Mouse (Mus musculus) limb, embryonic 13.5 days (tissue): ENCODE measurements around the gene Bri3. TPM values are rescaled to one million over a fixed set of nuclear protein-coding genes. Genes with fewer than 3 reads are reported as not detected.

Source experiments
- ATAC-seq: fragments of 200-750 bp; cut with Nextera tagmentation; 2 replicates; pipeline ENCODE4 v1.8.0; 2017; ENCODE audit warnings: low read depth, moderate number of reproducible peaks, moderate TSS enrichment; ENCODE audit not compliant: low FRiP score
- H3K27ac ChIP-seq: fragments of 300-500 bp; sonication (generic); 2 replicates; pipeline ENCODE4 v1.5.1; 2015; ENCODE audit warnings: inconsistent platforms, mild to moderate bottlenecking, moderate library complexity
- H3K27me3 ChIP-seq: fragments of 300-500 bp; sonication (generic); 2 replicates; pipeline ENCODE4 v1.6.1; 2015; ENCODE audit warnings: mild to moderate bottlenecking, inconsistent platforms
- H3K36me3 ChIP-seq: fragments of 300-500 bp; sonication (generic); 2 replicates; pipeline ENCODE4 v1.6.1; 2015; ENCODE audit warnings: inconsistent platforms, mild to moderate bottlenecking, moderate library complexity
- H3K4me1 ChIP-seq: fragments of 300-500 bp; sonication (generic); 2 replicates; pipeline ENCODE4 v1.6.1; 2015; ENCODE audit warnings: inconsistent platforms
- H3K4me2 ChIP-seq: fragments of 300-500 bp; sonication (generic); replicated peaks from 2 replicates; pipeline ENCODE4 v1.6.1; 2015; ENCODE audit warnings: inconsistent platforms, mild to moderate bottlenecking, moderate library complexity
- H3K4me3 ChIP-seq: fragments of 300-500 bp; sonication (generic); 2 replicates; pipeline ENCODE4 v1.5.1; 2015; ENCODE audit warnings: moderate library complexity, mild to moderate bottlenecking, inconsistent platforms
- H3K9ac ChIP-seq: fragments of 300-500 bp; sonication (generic); 2 replicates; pipeline ENCODE4 v1.6.1; 2015; ENCODE audit warnings: mild to moderate bottlenecking, inconsistent platforms
- H3K9me3 ChIP-seq: fragments of 300-500 bp; sonication (generic); 2 replicates; pipeline ENCODE4 v1.6.1; 2016; ENCODE audit warnings: inconsistent platforms
- WGBS: fragments of 180-500 bp; shearing (Covaris S2); methylation state at CpG from one replicate; pipeline ENCODE4 v1.1.7; 2015; 5-methylcytosine and 5-hydroxymethylcytosine counted together
- polyA plus RNA-seq: library from polyadenylated mRNA; unstranded; fragments of >200 nt; fragmentation: Nextera tagmentation; extraction: Ambion mirVana; gene quantifications from 2 replicates; pipeline ENCODE4 v1.2.1, GENCODE M21; 2015

Bri3 gene
- polyA plus RNA-seq, 1 experiment from 2014 or later: 112 TPM

DNA sequence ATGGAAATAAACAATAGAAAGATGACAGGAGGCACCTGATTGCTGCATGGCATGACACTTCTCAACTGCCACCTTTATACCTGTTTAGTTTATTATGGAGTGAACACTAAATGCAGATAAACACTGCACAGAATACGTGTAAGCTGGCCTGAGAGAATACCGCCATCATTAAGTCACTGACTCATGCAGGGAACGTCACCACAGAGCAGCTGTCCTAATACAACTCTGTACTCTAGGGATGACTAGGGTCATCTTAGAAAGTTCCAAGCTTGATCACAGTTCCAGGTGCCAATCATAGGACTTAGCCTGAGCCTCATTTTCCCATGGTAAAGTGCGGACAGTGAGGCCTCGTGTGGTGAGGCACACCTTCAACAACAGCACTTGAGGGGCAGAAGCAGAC is 40.4 kb downstream of the Bri3 start:
- no peak overlapping the region for H3K27ac ChIP-seq
- H3K4me3 ChIP-seq: no peak overlapping the region
- peaks cover 20% of the 10 kb centered on the region for H3K36me3 ChIP-seq
- H3K4me2 ChIP-seq: no peak overlapping the region
- no peak for ATAC-seq
- 81% methylated on average over 5 of the region's 5 CpGs for WGBS
- H3K27me3 ChIP-seq: no peaks in the 10 kb centered on the region
- H3K4me1 ChIP-seq: no peaks in the 10 kb centered on the region
- no peak overlapping the region for H3K9ac ChIP-seq
- no peaks in the 10 kb centered on the region for H3K9me3 ChIP-seq

DNA sequence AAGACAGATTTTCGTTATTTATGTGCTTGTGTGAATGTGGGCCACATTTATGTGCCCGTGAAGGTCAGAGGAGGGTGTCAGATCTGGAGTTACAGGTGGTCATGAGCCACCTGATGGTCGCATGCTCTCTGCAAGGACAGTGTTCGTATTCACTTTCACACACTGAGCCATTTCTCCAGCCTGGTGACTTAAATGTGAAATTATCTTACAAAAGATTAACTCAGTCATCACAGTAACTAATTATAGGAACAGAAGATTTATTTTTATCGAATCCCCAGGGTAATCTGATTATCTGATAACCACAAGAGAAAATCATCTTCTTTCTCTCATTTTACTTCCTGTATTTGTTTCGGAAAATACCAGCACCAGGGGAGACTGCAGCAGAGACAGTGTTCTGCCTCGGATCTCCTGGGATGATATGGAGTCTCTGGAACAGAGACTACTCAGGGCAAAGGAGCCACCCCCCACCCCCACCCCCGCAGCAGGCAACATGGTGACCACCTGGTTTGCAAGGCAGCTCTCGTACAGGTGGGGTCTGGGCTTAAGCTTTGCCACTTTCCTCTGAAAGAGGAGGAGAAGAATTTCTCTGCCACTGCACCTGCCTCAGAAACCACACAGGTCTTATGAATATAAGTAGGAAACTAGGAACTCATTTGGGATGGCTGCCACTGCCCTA is 42.5 kb downstream of the Bri3 start:
- no peak overlapping the region for H3K27ac ChIP-seq
- 67% methylated on average over 9 of the region's 9 CpGs for WGBS
- H3K4me3 ChIP-seq: no peak overlapping the region
- no peaks in the 10 kb centered on the region for H3K9me3 ChIP-seq
- no peak overlapping the region for H3K4me2 ChIP-seq
- H3K4me1 ChIP-seq: no peaks in the 10 kb centered on the region
- H3K9ac ChIP-seq: no peak overlapping the region
- H3K36me3 ChIP-seq: peaks cover 10% of the 10 kb centered on the region; the same call in 1 of the 2 replicates
- no peaks in the 10 kb centered on the region for H3K27me3 ChIP-seq
- ATAC-seq: no peak

DNA sequence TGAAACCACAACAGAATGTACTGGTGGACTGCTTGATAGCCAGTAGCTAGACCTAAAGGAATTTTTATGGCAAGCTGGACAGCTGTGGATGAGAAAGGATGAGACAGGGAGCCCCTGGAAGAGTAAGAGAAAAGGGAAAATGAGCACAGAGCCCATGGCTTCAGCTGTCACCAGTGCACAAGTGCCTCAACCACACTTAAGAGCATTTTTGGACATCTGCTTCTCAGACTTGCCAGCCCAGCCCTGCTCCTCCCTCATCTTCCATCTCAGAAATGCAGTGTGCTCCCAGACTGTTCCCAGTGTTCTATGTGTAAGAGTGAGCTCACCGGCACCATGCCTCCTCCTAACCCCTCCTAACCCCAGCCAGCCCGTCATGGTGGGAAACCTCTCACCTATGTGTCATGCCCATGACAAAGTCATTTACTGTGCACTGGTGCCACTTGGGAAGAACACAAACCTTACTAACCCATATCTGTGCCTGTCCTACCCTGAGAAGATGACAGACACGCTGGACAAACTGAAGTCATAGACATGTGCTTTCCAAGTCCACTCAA is 43.1 kb downstream of the Bri3 start:
- Histone ChIP-seq H3K4me2 (no peak overlapping the region), H3K36me3 (peaks cover 4% of the 10 kb centered on the region; the same call in 1 of the 2 replicates), H3K9ac (no peak overlapping the region), H3K27ac (no peak overlapping the region), H3K4me3 (no peak overlapping the region), H3K9me3 (no peaks in the 10 kb centered on the region), H3K4me1 (no peaks in the 10 kb centered on the region), H3K27me3 (no peaks in the 10 kb centered on the region)
- ATAC-seq: no peak
- WGBS: 72% methylated on average over 3 of the region's 3 CpGs

DNA sequence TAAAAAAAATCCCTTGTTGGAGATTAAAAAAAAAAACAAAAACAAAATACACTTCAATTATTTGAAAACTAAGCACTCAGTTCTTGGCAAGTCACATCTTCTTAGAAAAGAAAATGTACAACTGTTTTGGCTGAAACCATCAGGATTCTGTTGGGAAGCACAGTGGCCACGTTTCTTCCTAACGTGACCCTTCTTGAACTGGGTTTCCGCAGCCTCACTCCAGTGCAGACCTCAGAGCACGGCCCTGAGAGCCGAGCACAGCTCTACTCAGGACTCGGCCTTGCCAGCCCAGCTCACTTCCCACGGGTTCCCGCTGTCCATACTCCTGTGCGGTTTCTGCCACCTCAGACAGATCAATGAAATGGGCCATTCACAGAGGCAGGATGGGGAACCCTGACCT is 44.2 kb downstream of the Bri3 start:
- no peak for ATAC-seq
- Histone ChIP-seq H3K4me2 (no peak overlapping the region), H3K27ac (no peak overlapping the region), H3K9me3 (no peaks in the 10 kb centered on the region), H3K9ac (no peak overlapping the region), H3K4me3 (no peak overlapping the region), H3K4me1 (no peaks in the 10 kb centered on the region), H3K36me3 (no peaks in the 10 kb centered on the region), H3K27me3 (no peaks in the 10 kb centered on the region)
- WGBS: 84% methylated on average over 9 of the region's 9 CpGs

DNA sequence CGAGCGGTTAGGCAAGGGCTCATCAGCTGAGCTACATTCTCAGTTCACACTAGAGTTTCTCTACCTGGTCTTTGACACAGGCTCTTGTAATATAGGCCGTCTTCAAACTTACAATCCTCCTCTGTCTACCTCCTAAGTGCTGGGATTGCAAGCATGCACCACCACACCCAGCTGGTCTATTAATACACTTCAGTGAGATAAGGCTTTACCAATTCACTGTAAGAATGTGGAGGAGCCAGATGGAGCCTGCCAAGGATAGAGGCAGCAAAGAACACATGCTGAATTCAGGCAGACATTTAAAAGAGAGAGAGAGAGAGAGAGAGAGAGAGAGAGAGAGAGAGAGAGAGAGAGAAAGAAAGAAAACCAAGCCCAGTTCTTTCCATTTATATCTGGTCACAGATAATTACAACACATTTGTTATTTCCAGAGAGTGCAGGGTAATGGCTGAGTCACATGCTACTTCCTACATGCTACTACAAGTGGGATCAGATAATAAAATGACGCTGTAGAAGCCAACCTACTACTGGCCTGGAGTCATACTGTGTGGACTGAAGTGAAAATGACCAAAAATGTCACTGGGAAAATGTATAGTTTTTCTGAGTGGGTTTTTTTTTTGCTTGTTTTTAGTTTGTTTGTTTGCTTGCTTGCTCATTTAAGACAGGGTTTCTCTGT is 45.7 kb downstream of the Bri3 start:
- Histone ChIP-seq H3K9me3 (no peaks in the 10 kb centered on the region), H3K27ac (no peak overlapping the region), H3K4me2 (no peak overlapping the region), H3K27me3 (no peaks in the 10 kb centered on the region), H3K36me3 (no peaks in the 10 kb centered on the region), H3K4me1 (no peaks in the 10 kb centered on the region), H3K9ac (no peak overlapping the region), H3K4me3 (no peak overlapping the region)
- WGBS: 88% methylated on average over 4 of the region's 4 CpGs
- ATAC-seq: no peak

DNA sequence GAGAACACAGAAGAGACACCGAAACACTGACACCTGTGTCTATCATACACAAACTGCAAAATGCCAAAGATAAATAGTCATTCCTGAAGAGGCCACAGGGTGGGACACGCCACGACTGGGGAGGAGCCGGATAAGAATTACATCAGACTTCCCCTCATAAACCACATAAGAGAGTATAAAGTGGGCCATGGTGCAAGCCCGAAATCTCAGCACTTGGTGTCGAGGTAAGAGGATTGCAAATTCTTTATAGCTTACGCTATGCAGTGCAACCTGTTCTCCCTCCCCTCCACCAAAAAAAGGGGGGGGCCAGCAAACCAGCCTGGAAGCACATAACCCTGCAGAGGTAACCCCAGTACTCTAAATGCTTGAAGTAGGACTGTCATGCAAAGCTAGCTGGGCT is 50.7 kb downstream of the Bri3 start:
- 73% methylated on average over 7 of the region's 7 CpGs for WGBS
- ATAC-seq: no peak

DNA sequence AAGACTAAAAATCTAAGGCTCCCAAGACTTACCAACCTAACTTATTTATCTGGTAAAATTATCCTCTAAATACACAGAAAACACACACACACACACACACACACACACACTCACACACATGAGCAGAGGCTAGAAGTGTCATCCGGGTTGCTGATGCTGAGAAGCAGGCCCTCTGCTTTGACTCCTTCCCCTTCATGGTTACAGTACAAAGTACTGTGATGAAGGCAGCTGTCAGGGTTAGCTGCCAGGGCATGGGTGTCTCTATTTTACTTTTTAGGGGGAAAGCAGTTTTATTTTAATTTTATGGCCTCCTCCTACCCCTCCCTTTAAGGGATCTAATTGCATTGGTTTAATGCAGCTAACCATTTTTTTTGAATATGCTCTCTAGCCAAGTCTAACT is 51.1 kb downstream of the Bri3 start:
- H3K27ac ChIP-seq: no peak overlapping the region
- no peak overlapping the region for H3K4me3 ChIP-seq
- H3K9me3 ChIP-seq: no peaks in the 10 kb centered on the region
- H3K4me2 ChIP-seq: no peak overlapping the region
- H3K4me1 ChIP-seq: no peaks in the 10 kb centered on the region
- H3K27me3 ChIP-seq: no peaks in the 10 kb centered on the region
- no peak overlapping the region for H3K9ac ChIP-seq
- WGBS: 82% methylated on average over 1 of the region's 1 CpGs
- ATAC-seq: no peak
- no peaks in the 10 kb centered on the region for H3K36me3 ChIP-seq

More for the DNA sequence above, 50.7 kb downstream of the Bri3 start:
- Histone ChIP-seq H3K27ac (no peak overlapping the region), H3K9ac (no peak overlapping the region), H3K9me3 (no peaks in the 10 kb centered on the region), H3K4me2 (no peak overlapping the region), H3K4me3 (no peak overlapping the region), H3K36me3 (no peaks in the 10 kb centered on the region), H3K4me1 (no peaks in the 10 kb centered on the region), H3K27me3 (no peaks in the 10 kb centered on the region)

DNA sequence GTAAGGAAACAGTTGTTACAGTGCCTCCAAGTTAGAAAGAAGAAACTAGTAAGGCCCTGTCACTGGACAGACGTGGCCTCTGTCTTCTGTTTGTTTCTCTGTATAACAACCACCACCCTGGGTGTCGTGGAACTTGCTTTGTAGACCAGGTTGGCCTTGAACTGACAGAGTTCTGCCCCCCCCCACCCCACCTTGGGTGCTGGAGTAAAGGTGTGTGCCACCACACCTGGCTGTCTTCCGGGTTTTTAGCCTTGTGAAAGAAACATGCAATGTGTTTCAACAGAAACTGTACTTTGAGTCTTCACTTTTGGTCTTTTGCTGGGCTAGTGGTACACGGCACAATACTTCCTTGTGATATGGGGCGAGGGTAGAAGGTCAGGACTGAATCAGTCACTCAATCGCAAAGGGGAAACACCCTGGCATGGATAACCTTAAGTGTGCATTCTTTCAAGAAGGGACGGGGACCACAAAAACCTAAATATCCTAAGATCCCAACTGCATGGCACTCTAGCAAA is 51.9 kb downstream of the Bri3 start:
- H3K27me3 ChIP-seq: no peaks in the 10 kb centered on the region
- H3K4me3 ChIP-seq: no peak overlapping the region
- 80% methylated on average over 7 of the region's 7 CpGs for WGBS
- H3K27ac ChIP-seq: no peak overlapping the region
- no peak overlapping the region for H3K4me2 ChIP-seq
- no peaks in the 10 kb centered on the region for H3K9me3 ChIP-seq
- no peaks in the 10 kb centered on the region for H3K4me1 ChIP-seq
- no peak overlapping the region for H3K9ac ChIP-seq
- no peak for ATAC-seq
- no peaks in the 10 kb centered on the region for H3K36me3 ChIP-seq

DNA sequence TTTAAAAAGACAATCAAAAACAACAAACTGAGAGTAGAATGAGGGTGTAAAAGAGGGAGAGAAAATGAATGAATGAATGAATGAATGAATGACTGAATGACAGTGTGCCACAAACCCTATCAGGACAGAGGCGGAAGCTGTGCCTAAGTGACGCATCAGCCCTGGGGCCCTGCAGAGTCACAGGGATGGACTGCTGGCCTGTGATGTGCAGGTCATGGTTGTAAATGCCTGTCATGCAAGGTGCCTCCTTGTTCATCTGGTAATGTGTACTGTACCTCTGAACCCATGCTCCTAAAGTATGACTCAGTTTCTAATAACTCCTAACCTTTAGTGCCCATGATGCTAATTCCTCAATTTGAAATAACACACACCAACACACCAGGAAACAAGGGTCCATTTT is 58.8 kb downstream of the Bri3 start:
- Histone ChIP-seq H3K36me3 (no peaks in the 10 kb centered on the region), H3K4me3 (no peak overlapping the region), H3K27ac (no peak overlapping the region), H3K4me1 (no peaks in the 10 kb centered on the region), H3K27me3 (no peaks in the 10 kb centered on the region), H3K4me2 (no peak overlapping the region), H3K9ac (no peak overlapping the region), H3K9me3 (no peaks in the 10 kb centered on the region)
- no peak for ATAC-seq
- WGBS: 96% methylated on average over 2 of the region's 2 CpGs

DNA sequence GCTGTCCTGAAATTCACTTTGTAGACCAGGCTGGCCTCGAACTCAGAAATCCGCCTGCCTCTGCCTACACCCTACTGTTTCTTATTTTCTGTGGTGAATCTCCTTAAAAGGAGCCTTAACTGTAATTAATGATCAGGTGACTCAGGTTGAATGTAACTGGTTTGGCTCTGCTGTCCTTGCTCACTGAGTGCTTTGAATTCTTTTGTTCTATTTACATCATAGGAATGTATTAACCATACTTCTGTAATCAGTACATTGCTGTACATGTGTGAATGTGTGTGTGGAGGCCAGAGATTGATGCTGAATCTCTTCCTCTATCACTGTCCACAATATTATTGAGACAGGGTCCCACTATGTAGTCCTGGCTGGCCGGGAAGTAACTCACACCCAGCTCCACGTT is 64.7 kb downstream of the Bri3 start:
- Histone ChIP-seq H3K4me1 (peaks cover 6% of the 10 kb centered on the region), H3K9me3 (no peaks in the 10 kb centered on the region), H3K27ac (no peak overlapping the region), H3K4me3 (no peak overlapping the region), H3K4me2 (no peak overlapping the region), H3K9ac (no peak overlapping the region), H3K27me3 (no peaks in the 10 kb centered on the region), H3K36me3 (no peaks in the 10 kb centered on the region)
- WGBS: 78% methylated on average over 4 of the region's 4 CpGs
- no peak for ATAC-seq

DNA sequence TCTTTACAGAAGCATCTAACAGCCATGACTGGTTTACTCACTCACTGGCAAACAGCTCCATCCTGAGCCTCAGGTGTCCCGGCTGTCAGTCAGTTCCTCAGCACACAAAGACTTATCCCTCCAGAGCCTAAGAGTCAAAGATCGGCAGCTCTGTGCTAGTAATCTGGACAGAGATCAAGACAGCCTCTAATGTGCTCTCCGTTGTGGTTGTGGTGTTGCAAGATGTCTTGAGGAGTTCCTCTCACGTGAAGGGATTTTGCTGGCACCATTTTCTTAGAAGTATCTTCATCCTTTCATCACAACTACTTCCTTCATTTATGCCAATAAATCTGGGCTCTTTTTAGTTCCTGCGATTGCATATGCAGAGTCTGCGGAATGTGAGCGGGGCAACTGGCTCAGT is 67.9 kb downstream of the Bri3 start:
- no peak overlapping the region for H3K4me3 ChIP-seq
- no peak overlapping the region for H3K4me2 ChIP-seq
- H3K36me3 ChIP-seq: no peaks in the 10 kb centered on the region
- WGBS: 80% methylated on average over 7 of the region's 7 CpGs
- H3K4me1 ChIP-seq: peaks cover 8% of the 10 kb centered on the region
- H3K27ac ChIP-seq: no peak overlapping the region
- no peaks in the 10 kb centered on the region for H3K27me3 ChIP-seq
- no peak for ATAC-seq
- no peak overlapping the region for H3K9ac ChIP-seq
- no peaks in the 10 kb centered on the region for H3K9me3 ChIP-seq

DNA sequence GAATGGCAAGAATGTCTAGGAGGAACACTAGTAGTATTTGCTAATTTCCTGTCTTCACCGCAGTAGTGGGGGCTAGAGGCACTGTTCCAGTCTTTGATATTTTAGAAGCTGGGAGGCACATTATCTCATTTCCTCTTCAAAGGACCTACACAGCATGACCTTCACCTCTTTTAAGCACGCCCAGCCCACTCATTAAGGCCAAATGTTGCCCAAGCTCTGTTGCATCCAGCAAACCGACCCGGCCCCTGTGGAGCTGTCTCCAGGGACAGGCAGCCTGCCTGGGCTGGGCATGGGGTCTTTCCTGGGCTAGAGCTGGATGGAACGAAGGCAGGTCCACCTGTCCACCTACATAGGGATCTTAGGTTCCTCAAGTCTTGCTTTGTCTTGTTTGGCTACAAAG is 69.1 kb downstream of the Bri3 start:
- 4% methylated on average over 5 of the region's 5 CpGs for WGBS
- no peaks in the 10 kb centered on the region for H3K36me3 ChIP-seq
- no peak overlapping the region for H3K4me3 ChIP-seq
- no peak for ATAC-seq
- no peak overlapping the region for H3K9ac ChIP-seq
- H3K27ac ChIP-seq: no peak overlapping the region
- peaks cover 18% of the 10 kb centered on the region for H3K4me1 ChIP-seq
- H3K4me2 ChIP-seq: no peak overlapping the region
- no peaks in the 10 kb centered on the region for H3K9me3 ChIP-seq
- H3K27me3 ChIP-seq: no peaks in the 10 kb centered on the region
